8 mouse cellular contexts compared by ENCODE assay signal in genomic region chr12:21112453-21112857, GRCm38 (mm10).
DNase-seq lines count a peak whose midpoint lies in the region; ATAC-seq and TF ChIP-seq lines count a peak whose summit lies in the region.

No protein-coding gene starts in this region.

- peak overlapping the region; percentile 78 for H3K4me2 ChIP-seq in heart, embryonic 13.5 days
- peak overlapping the region; percentile 75 for H3K4me2 ChIP-seq in kidney, embryonic 16.5 days (replicated peaks; ENCODE audit: low read depth, low read length)
- H3K4me2 ChIP-seq in liver, embryonic 12.5 days: peak overlapping the region; percentile 95
- H3K4me2 ChIP-seq in myocyte (ENCODE audit: low read depth): peak overlapping the region; percentile 66
- peak overlapping the region; percentile 91 for H3K4me2 ChIP-seq in stomach, postnatal 0 days (replicated peaks; ENCODE audit: low read depth)

- H3K4me1 ChIP-seq in heart, embryonic 13.5 days: peaks cover 11% of the 10 kb centered on the region; the same call in 1 of the 2 replicates
- H3K4me1 ChIP-seq in kidney, embryonic 16.5 days (ENCODE audit: insufficient read depth, low read length): peaks cover 2% of the 10 kb centered on the region; the same call in 1 of the 2 replicates
- peaks cover 17% of the 10 kb centered on the region; the same call in 1 of the 2 replicates for H3K4me1 ChIP-seq in liver, embryonic 12.5 days
- no peaks in the 10 kb centered on the region for H3K4me1 ChIP-seq in stomach, postnatal 0 days (replicated peaks; ENCODE audit: control insufficient read depth, insufficient read depth)

- no peak for TF ChIP-seq POLR2A in brain, embryonic 14.5 days (IDR thresholded peaks at IDR 0.05; ENCODE audit: borderline replicate concordance, extremely low read depth, insufficient read depth, insufficient read length, poor library complexity, severe bottlenecking)
- TF ChIP-seq POLR2A in myocyte (IDR thresholded peaks at IDR 0.05; ENCODE audit: insufficient read length, low read depth): no peak

- H3K27ac ChIP-seq in heart, embryonic 13.5 days (replicated peaks): peak overlapping the region; percentile 64
- H3K27ac ChIP-seq in kidney, embryonic 16.5 days (ENCODE audit: low read length): no peak overlapping the region; the same call in 1 of the 2 replicates
- H3K27ac ChIP-seq in liver, embryonic 12.5 days: no peak overlapping the region
- H3K27ac ChIP-seq in stomach, postnatal 0 days (replicated peaks): peak overlapping the region; percentile 81; the same call in 1 of the 2 replicates

- H3ac ChIP-seq in myocyte (ENCODE audit: control insufficient read depth, insufficient read length): peak overlapping the region; percentile 96

- peak overlapping the region; percentile 80 for H3K4me3 ChIP-seq in heart, embryonic 13.5 days
- H3K4me3 ChIP-seq in kidney, embryonic 16.5 days (ENCODE audit: low read length): peak overlapping the region; percentile 72
- H3K4me3 ChIP-seq in liver, embryonic 12.5 days: peak overlapping the region; percentile 69
- H3K4me3 ChIP-seq in myocyte: peak overlapping the region; percentile 32
- H3K4me3 ChIP-seq in stomach, postnatal 0 days (ENCODE audit: low read depth, low read length): peak overlapping the region; percentile 71

- H3K79me2 ChIP-seq in myocyte (ENCODE audit: control insufficient read depth, insufficient read depth): peaks cover 5% of the 10 kb centered on the region

- DNase-seq in CD4-positive helper T cell, adult 2 months (ENCODE audit: low read depth, low spot score): peak; percentile 42
- peak; percentile 89 for DNase-seq in brain, embryonic 14.5 days (ENCODE audit: low read depth)
- peak; percentile 80 for DNase-seq in stomach, postnatal 0 days (ENCODE audit: low spot score)

- H3K9ac ChIP-seq in heart, embryonic 13.5 days: peak overlapping the region; percentile 91
- H3K9ac ChIP-seq in kidney, embryonic 16.5 days (replicated peaks; ENCODE audit: low read length): peak overlapping the region; percentile 84
- H3K9ac ChIP-seq in liver, embryonic 12.5 days: peak overlapping the region; percentile 75
- H3K9ac ChIP-seq in stomach, postnatal 0 days (ENCODE audit: low read length): peak overlapping the region; percentile 68

- no peaks in the 10 kb centered on the region for H3K27me3 ChIP-seq in heart, embryonic 13.5 days (replicated peaks)
- H3K27me3 ChIP-seq in kidney, embryonic 16.5 days (ENCODE audit: insufficient read depth, low read length): no peaks in the 10 kb centered on the region
- peaks cover 30% of the 10 kb centered on the region for H3K27me3 ChIP-seq in liver, embryonic 12.5 days (replicated peaks)
- no peaks in the 10 kb centered on the region for H3K27me3 ChIP-seq in myocyte (ENCODE audit: control insufficient read depth, insufficient read depth, insufficient read length)
- no peaks in the 10 kb centered on the region for H3K27me3 ChIP-seq in stomach, postnatal 0 days (ENCODE audit: control insufficient read depth, insufficient read depth, low read length)

- under 1% methylated on average over 17 of the region's 17 CpGs for WGBS in heart, embryonic 13.5 days
- WGBS in kidney, embryonic 16.5 days: under 1% methylated on average over 17 of the region's 17 CpGs
- 2% methylated on average over 17 of the region's 17 CpGs for WGBS in liver, embryonic 12.5 days (ENCODE audit: insufficient replicate concordance)
- 2% methylated on average over 17 of the region's 17 CpGs for WGBS in stomach, postnatal 0 days

- no peaks in the 10 kb centered on the region for H3K9me3 ChIP-seq in heart, embryonic 13.5 days
- no peaks in the 10 kb centered on the region for H3K9me3 ChIP-seq in kidney, embryonic 16.5 days (ENCODE audit: low read length)
- H3K9me3 ChIP-seq in liver, embryonic 12.5 days (replicated peaks): no peaks in the 10 kb centered on the region
- no peaks in the 10 kb centered on the region for H3K9me3 ChIP-seq in stomach, postnatal 0 days (ENCODE audit: control insufficient read depth, low read length)

- peak; percentile 74; the same call in 1 of the 2 replicates for ATAC-seq in erythroid progenitor cell, adult 5-6 weeks (replicated peaks; ENCODE audit: low FRiP score, poor library complexity, severe bottlenecking)
- no peak for ATAC-seq in heart, embryonic 13.5 days (ENCODE audit: extremely low read depth, insufficient number of reproducible peaks, low FRiP score, low TSS enrichment)
- ATAC-seq in kidney, embryonic 16.5 days (ENCODE audit: low FRiP score, low TSS enrichment): peak; percentile 10; the same call in 1 of the 2 replicates
- ATAC-seq in liver, embryonic 12.5 days: no peak
- ATAC-seq in stomach, postnatal 0 days (ENCODE audit: low FRiP score, low TSS enrichment): peak; percentile 72; the same call in 1 of the 2 replicates

- H3K36me3 ChIP-seq in heart, embryonic 13.5 days: no peaks in the 10 kb centered on the region
- no peaks in the 10 kb centered on the region for H3K36me3 ChIP-seq in kidney, embryonic 16.5 days (ENCODE audit: insufficient read depth, low read length)
- H3K36me3 ChIP-seq in liver, embryonic 12.5 days: no peaks in the 10 kb centered on the region
- no peaks in the 10 kb centered on the region for H3K36me3 ChIP-seq in myocyte (ENCODE audit: control insufficient read depth, insufficient read depth)
- H3K36me3 ChIP-seq in stomach, postnatal 0 days (ENCODE audit: control insufficient read depth, insufficient read depth, low read length): no peaks in the 10 kb centered on the region

- peak; percentile 71 for TF ChIP-seq CTCF in brain, embryonic 14.5 days (IDR thresholded peaks at IDR 0.05; ENCODE audit: borderline replicate concordance, extremely low read depth, insufficient read depth, insufficient read length)
- peak; percentile 76 for TF ChIP-seq CTCF in stomach, postnatal 0 days (IDR thresholded peaks at IDR 0.05; ENCODE audit: low read depth)

- no peak for TF ChIP-seq EP300 in stomach, postnatal 0 days (optimal IDR thresholded peaks at IDR 0.05)

TF ChIP-seq in myocyte, 11 proteins besides CTCF, POLR2A, EP300 and RAD21:
- TF ChIP-seq E2F4 (IDR thresholded peaks at IDR 0.05; ENCODE audit: insufficient read depth) (no peak), TCF3 (IDR thresholded peaks at IDR 0.05; ENCODE audit: insufficient read length, low read depth) (no peak), SRF (IDR thresholded peaks at IDR 0.05; ENCODE audit: control insufficient read depth, insufficient read length, low read depth) (no peak), MYOD1 (IDR thresholded peaks at IDR 0.05; ENCODE audit: control insufficient read depth in 1 of 3, insufficient read length in 2 of 3, low read depth in 2 of 3) (no peak), CEBPB (IDR thresholded peaks at IDR 0.05; ENCODE audit: insufficient read depth, poor library complexity, severe bottlenecking) (no peak), MYOG (IDR thresholded peaks at IDR 0.05; ENCODE audit: control insufficient read depth in 1 of 3, insufficient read depth in 1 of 3, insufficient read length in 2 of 3, low read depth in 2 of 3) (no peak), POLR2AphosphoS2 (IDR thresholded peaks at IDR 0.05; ENCODE audit: insufficient read length, low read depth) (no peak), TCF12 (IDR thresholded peaks at IDR 0.05; ENCODE audit: insufficient read depth, poor library complexity, severe bottlenecking) (no peak), MAX (IDR thresholded peaks at IDR 0.05; ENCODE audit: low read depth) (no peak), USF1 (IDR thresholded peaks at IDR 0.05; ENCODE audit: low read depth) (no peak), REST (IDR thresholded peaks at IDR 0.05; ENCODE audit: insufficient read depth, insufficient read length) (no peak)

Comparison
In these comparisons a context has a peak if more than half of its experiments do, and no peak if none do; other contexts are left out.
1. ATAC-seq: peak in erythroid progenitor cell, adult 5-6 weeks (single experiment), kidney, embryonic 16.5 days (single experiment) and stomach, postnatal 0 days (single experiment); none in heart, embryonic 13.5 days (single experiment) and liver, embryonic 12.5 days (single experiment).
2. H3K27ac ChIP-seq: peak in heart, embryonic 13.5 days (single experiment) and stomach, postnatal 0 days (single experiment); none in kidney, embryonic 16.5 days (single experiment) and liver, embryonic 12.5 days (single experiment).
3. Peak in every context shown above with its lines, with median percentiles within 50 percentile points of each other: DNase-seq, H3K4me2 ChIP-seq, H3K4me3 ChIP-seq and H3K9ac ChIP-seq.